Mouse (Mus musculus) embryo, embryonic 10.5 days (tissue): ENCODE data around the gene Btbd35f7.
"Not testable (repeated sequence)": the region's sequence is repeated elsewhere in the genome, so short reads cannot be mapped to it uniquely, and the experiment has no call there.

Experiments used
- DNase-seq: peaks from one replicate; pipeline ENCODE4 v3.0.0-alpha.2; 2015; ENCODE audit warnings: low spot score

Gene Btbd35f7

GRCm38 (mm10) chrX:5668767-5669166 lies at the start of gene Btbd35f7:
TSS of gene Btbd35f7 (plus strand) at chrX:5669067.
- not testable (repeated sequence) for DNase-seq
